Mouse (Mus musculus) hindbrain, embryonic 16.5 days (tissue): ENCODE measurements at regions not wholly inside any gene's neighbourhood (a gene's known extent, or its start where the extent isn't known, plus 50 kb on each side); places are given as distances from the start of the nearest gene placed in this dataset.

Experiments used
- ATAC-seq: fragments of 200-750 bp; cut with Nextera tagmentation; 2 replicates; pipeline ENCODE4 v1.8.0; 2017; ENCODE audit warnings: moderate TSS enrichment, moderate library complexity
- H3K27ac ChIP-seq: fragments of 300-500 bp; sonication (generic); 2 replicates; pipeline ENCODE4 v1.5.1; 2014; ENCODE audit warnings: low read depth, mild to moderate bottlenecking, control low read depth, low read length, moderate library complexity
- H3K27me3 ChIP-seq: fragments of 300-500 bp; sonication (generic); replicated peaks from 2 replicates; pipeline ENCODE4 v1.6.1; 2014; ENCODE audit warnings: low read length; ENCODE audit not compliant: control insufficient read depth, insufficient read depth
- H3K36me3 ChIP-seq: fragments of 300-500 bp; sonication (generic); 2 replicates; pipeline ENCODE4 v1.6.1; 2014; ENCODE audit warnings: mild to moderate bottlenecking, low read length, moderate library complexity, mixed read lengths; ENCODE audit not compliant: control insufficient read depth, insufficient read depth
- H3K4me1 ChIP-seq: fragments of 300-500 bp; sonication (generic); 2 replicates; pipeline ENCODE4 v1.6.1; 2014; ENCODE audit warnings: low read depth, low read length; ENCODE audit not compliant: control insufficient read depth, insufficient read depth
- H3K4me2 ChIP-seq: fragments of 300-500 bp; sonication (generic); 2 replicates; pipeline ENCODE4 v1.6.1; 2014; ENCODE audit warnings: mild to moderate bottlenecking, low read length, control low read depth, moderate library complexity
- H3K4me3 ChIP-seq: fragments of 300-500 bp; sonication (generic); 2 replicates; pipeline ENCODE4 v1.5.1; 2014; ENCODE audit warnings: mild to moderate bottlenecking, low read length, control low read depth, moderate library complexity
- H3K9ac ChIP-seq: fragments of 300-500 bp; sonication (generic); 2 replicates; pipeline ENCODE4 v1.6.1; 2014; ENCODE audit warnings: low read depth, mild to moderate bottlenecking, control low read depth, low read length, moderate library complexity
- H3K9me3 ChIP-seq: fragments of 300-500 bp; sonication (generic); 2 replicates; pipeline ENCODE4 v1.6.1; 2014; ENCODE audit warnings: mild to moderate bottlenecking, low read length, moderate library complexity; ENCODE audit not compliant: control insufficient read depth
- WGBS: fragments of 180-500 bp; shearing (Covaris S2); extraction: QIAGEN DNeasy Blood & Tissue Kit; methylation state at CpG from one replicate; pipeline ENCODE4 v1.1.7; 2014; 5-methylcytosine and 5-hydroxymethylcytosine counted together

GRCm38 (mm10) chr7:125295226-125295625 lies 149.2 kb upstream of the Kdm8 start:
- no peaks in the 10 kb centered on the region for H3K27me3 ChIP-seq
- H3K36me3 ChIP-seq, result no peaks in the 10 kb centered on the region
- H3K27ac ChIP-seq, result no peak overlapping the region
- 73% methylated on average over 2 of the region's 2 CpGs for whole genome bisulfite sequencing
- H3K9me3 ChIP-seq, result no peaks in the 10 kb centered on the region
- no peak overlapping the region for H3K4me3 ChIP-seq
- no peak overlapping the region for H3K4me2 ChIP-seq
- no peak for ATAC-seq
- H3K4me1 ChIP-seq, result no peaks in the 10 kb centered on the region
- H3K9ac ChIP-seq, result no peak overlapping the region

GRCm38 (mm10) chr7:125308433-125308832 lies 136.0 kb upstream of the Kdm8 start:
- no peaks in the 10 kb centered on the region for H3K9me3 ChIP-seq
- H3K27ac ChIP-seq, result no peak overlapping the region
- peak; percentile 48; the same call in 1 of the 2 replicates for ATAC-seq
- H3K36me3 ChIP-seq, result no peaks in the 10 kb centered on the region
- peaks cover 2% of the 10 kb centered on the region; the same call in 1 of the 2 replicates for H3K4me1 ChIP-seq
- whole genome bisulfite sequencing, result 60% methylated on average over 3 of the region's 3 CpGs
- no peak overlapping the region for H3K9ac ChIP-seq
- no peak overlapping the region for H3K4me3 ChIP-seq
- no peak overlapping the region for H3K4me2 ChIP-seq
- no peaks in the 10 kb centered on the region; the same call in 1 of the 2 replicates for H3K27me3 ChIP-seq

GRCm38 (mm10) chr7:125310971-125311370 lies 133.5 kb upstream of the Kdm8 start:
- Histone ChIP-seq H3K9me3 (no peaks in the 10 kb centered on the region), H3K27me3 (no peaks in the 10 kb centered on the region), H3K27ac (no peak overlapping the region), H3K36me3 (no peaks in the 10 kb centered on the region), H3K4me3 (no peak overlapping the region), H3K9ac (no peak overlapping the region), H3K4me1 (peaks cover 2% of the 10 kb centered on the region; the same call in 1 of the 2 replicates), H3K4me2 (no peak overlapping the region)
- peak; percentile 45; the same call in 1 of the 2 replicates for ATAC-seq
- 57% methylated on average over 4 of the region's 4 CpGs for WGBS

- no peaks in the 10 kb centered on the region for H3K36me3 ChIP-seq
- H3K27me3 ChIP-seq, result no peaks in the 10 kb centered on the region
- no peak overlapping the region for H3K9ac ChIP-seq
- WGBS, result 87% methylated on average over 3 of the region's 3 CpGs
- H3K27ac ChIP-seq, result no peak overlapping the region
- H3K4me1 ChIP-seq, result peaks cover 2% of the 10 kb centered on the region; the same call in 1 of the 2 replicates
- no peak overlapping the region for H3K4me2 ChIP-seq
- H3K4me3 ChIP-seq, result no peak overlapping the region
- no peak for ATAC-seq
- H3K9me3 ChIP-seq, result no peaks in the 10 kb centered on the region
These were observed 130.9 kb upstream of the Kdm8 start for GRCm38 (mm10) chr7:125313604-125314003.

- H3K9me3 ChIP-seq, result no peaks in the 10 kb centered on the region
- no peaks in the 10 kb centered on the region for H3K4me1 ChIP-seq
- H3K9ac ChIP-seq, result no peak overlapping the region
- peaks cover 14% of the 10 kb centered on the region for H3K27me3 ChIP-seq
- no peaks in the 10 kb centered on the region for H3K36me3 ChIP-seq
- no peak overlapping the region for H3K4me2 ChIP-seq
- no peak overlapping the region for H3K27ac ChIP-seq
- no peak for ATAC-seq
- WGBS, result 43% methylated on average over 2 of the region's 2 CpGs
- H3K4me3 ChIP-seq, result no peak overlapping the region
These were observed 109.7 kb upstream of the Kdm8 start for GRCm38 (mm10) chr7:125334769-125335168.

- no peaks in the 10 kb centered on the region for H3K9me3 ChIP-seq
- H3K27ac ChIP-seq, result no peak overlapping the region
- peaks cover 5% of the 10 kb centered on the region; the same call in 1 of the 2 replicates for H3K4me1 ChIP-seq
- no peak overlapping the region for H3K4me2 ChIP-seq
- WGBS, result 29% methylated on average over 3 of the region's 3 CpGs
- no peak overlapping the region for H3K4me3 ChIP-seq
- no peaks in the 10 kb centered on the region for H3K36me3 ChIP-seq
- H3K27me3 ChIP-seq, result peaks cover 14% of the 10 kb centered on the region
- H3K9ac ChIP-seq, result no peak overlapping the region
- ATAC-seq, result peak; percentile 93
These were observed 108.8 kb upstream of the Kdm8 start for GRCm38 (mm10) chr7:125335586-125336165.

- Histone ChIP-seq H3K4me3 (no peak overlapping the region), H3K4me1 (peaks cover 6% of the 10 kb centered on the region; the same call in 1 of the 2 replicates), H3K4me2 (no peak overlapping the region), H3K9ac (no peak overlapping the region), H3K27ac (no peak overlapping the region), H3K27me3 (peaks cover 14% of the 10 kb centered on the region), H3K36me3 (no peaks in the 10 kb centered on the region), H3K9me3 (no peaks in the 10 kb centered on the region)
- no peak for ATAC-seq
- WGBS, result 88% methylated on average over 3 of the region's 3 CpGs
These were observed 107.7 kb upstream of the Kdm8 start for GRCm38 (mm10) chr7:125336826-125337225.

GRCm38 (mm10) chr7:125338177-125338751 lies 106.2 kb upstream of the Kdm8 start:
- Histone ChIP-seq H3K4me2 (no peak overlapping the region), H3K4me1 (peaks cover 6% of the 10 kb centered on the region; the same call in 1 of the 2 replicates), H3K27ac (no peak overlapping the region), H3K9ac (no peak overlapping the region), H3K27me3 (peaks cover 11% of the 10 kb centered on the region), H3K36me3 (no peaks in the 10 kb centered on the region), H3K4me3 (no peak overlapping the region), H3K9me3 (no peaks in the 10 kb centered on the region)
- WGBS, result 77% methylated on average over 6 of the region's 6 CpGs
- ATAC-seq, result no peak

- ATAC-seq, result peak; percentile 51; the same call in 1 of the 2 replicates
- peak overlapping the region; percentile 22; the same call in 1 of the 2 replicates for H3K4me2 ChIP-seq
- H3K9ac ChIP-seq, result no peak overlapping the region; the same call in 1 of the 2 replicates
- no peak overlapping the region for H3K4me3 ChIP-seq
- no peaks in the 10 kb centered on the region for H3K9me3 ChIP-seq
- no peak overlapping the region for H3K27ac ChIP-seq
- H3K27me3 ChIP-seq, result peaks cover 11% of the 10 kb centered on the region
- H3K36me3 ChIP-seq, result no peaks in the 10 kb centered on the region
- 38% methylated on average over 14 of the region's 14 CpGs for WGBS
- H3K4me1 ChIP-seq, result peaks cover 6% of the 10 kb centered on the region; the same call in 1 of the 2 replicates
These were observed 104.1 kb upstream of the Kdm8 start for GRCm38 (mm10) chr7:125340326-125340905.
